Comparison of ENCODE assay signal across 17 mouse cellular contexts in genomic region chr4:81841642-81842494, GRCm38 (mm10).
DNase-seq lines count a peak whose midpoint lies in the region; ATAC-seq and TF ChIP-seq lines count a peak whose summit lies in the region.
"Had no signal": no experiment of that assay in that cellular context is flagged by ENCODE, and none has a peak within 500 bp of the region (broad histone marks: within the 10 kb centered on the region; RNA-seq: fewer than 3 reads in every experiment).

No protein-coding gene starts in this region.

- DNase-seq in heart, adult 2 months: no peak
- DNase-seq in liver, adult 2 months (ENCODE audit: extremely low read depth, low read depth, low spot score): peak; percentile 37
- DNase-seq in liver, postnatal 0 days: no peak
- peak; percentile 31 to 34 for DNase-seq in heart, postnatal 10 days
- peak; percentile 41 for DNase-seq in lung, postnatal 10 days
- DNase-seq in right cerebral cortex, postnatal 25 days: no peak
- DNase-seq in layer of hippocampus, postnatal 10 days (ENCODE audit: low spot score in 2 of 2): no peak
- DNase-seq: adrenal gland, postnatal 10 days; cerebellum, adult 11 months; cerebellum, postnatal 14 days had no signal

- H3K36me3 ChIP-seq in heart, adult 2 months (ENCODE audit: control insufficient read depth, insufficient read depth, low read length): no peaks in the 10 kb centered on the region
- H3K36me3 ChIP-seq in heart, embryonic 12.5 days: no peaks in the 10 kb centered on the region
- no peaks in the 10 kb centered on the region for H3K36me3 ChIP-seq in liver, adult 2 months (ENCODE audit: control insufficient read depth, insufficient read depth, low read length)
- no peaks in the 10 kb centered on the region for H3K36me3 ChIP-seq in liver, postnatal 0 days (replicated peaks; ENCODE audit: insufficient read depth, low read length)
- H3K36me3 ChIP-seq: forebrain, embryonic 15.5 days; hindbrain, embryonic 13.5 days; intestine, embryonic 15.5 days; limb, embryonic 12.5 days had no signal

- no peaks in the 10 kb centered on the region for H3K9me3 ChIP-seq in heart, embryonic 12.5 days (replicated peaks)
- H3K9me3 ChIP-seq in liver, postnatal 0 days (ENCODE audit: low read length): no peaks in the 10 kb centered on the region
- H3K9me3 ChIP-seq: forebrain, embryonic 15.5 days; hindbrain, embryonic 13.5 days; intestine, embryonic 15.5 days; limb, embryonic 12.5 days had no signal

- no peak overlapping the region for H3K9ac ChIP-seq in heart, adult 2 months (ENCODE audit: low read depth, low read length)
- H3K9ac ChIP-seq in heart, embryonic 12.5 days: no peak overlapping the region
- H3K9ac ChIP-seq in liver, adult 2 months (ENCODE audit: low read depth, low read length): no peak overlapping the region
- no peak overlapping the region for H3K9ac ChIP-seq in liver, postnatal 0 days (replicated peaks)
- H3K9ac ChIP-seq: forebrain, embryonic 15.5 days; hindbrain, embryonic 13.5 days; intestine, embryonic 15.5 days; limb, embryonic 12.5 days; liver, embryonic 14.5 days had no signal

- 30% methylated on average over 4 of the region's 4 CpGs for WGBS in heart, adult 2 months
- WGBS in heart, embryonic 12.5 days: 63% methylated on average over 4 of the region's 4 CpGs
- WGBS in liver, adult 2 months: 77% methylated on average over 4 of the region's 4 CpGs
- 65% methylated on average over 4 of the region's 4 CpGs for WGBS in liver, postnatal 0 days (ENCODE audit: insufficient replicate concordance)

- no peak overlapping the region for H3K4me3 ChIP-seq in heart, adult 2 months
- H3K4me3 ChIP-seq in heart, embryonic 12.5 days: no peak overlapping the region
- no peak overlapping the region for H3K4me3 ChIP-seq in liver, adult 2 months (ENCODE audit: insufficient read depth, low read depth, low read length)
- no peak overlapping the region for H3K4me3 ChIP-seq in liver, postnatal 0 days (ENCODE audit: low read depth, low read length)
- H3K4me3 ChIP-seq: forebrain, embryonic 15.5 days; hindbrain, embryonic 13.5 days; intestine, embryonic 15.5 days; limb, embryonic 12.5 days had no signal

- no peaks in the 10 kb centered on the region for H3K27me3 ChIP-seq in heart, adult 2 months (ENCODE audit: control insufficient read depth, insufficient read depth, low read length)
- H3K27me3 ChIP-seq in heart, embryonic 12.5 days (replicated peaks): no peaks in the 10 kb centered on the region
- no peaks in the 10 kb centered on the region for H3K27me3 ChIP-seq in liver, adult 2 months (ENCODE audit: control insufficient read depth, insufficient read depth, low read length)
- no peaks in the 10 kb centered on the region for H3K27me3 ChIP-seq in liver, postnatal 0 days (ENCODE audit: insufficient read depth, low read length)
- H3K27me3 ChIP-seq: forebrain, embryonic 15.5 days; hindbrain, embryonic 13.5 days; intestine, embryonic 15.5 days; limb, embryonic 12.5 days had no signal

- peaks cover 2% of the 10 kb centered on the region; the same call in 1 of the 2 replicates for H3K4me1 ChIP-seq in heart, adult 2 months (ENCODE audit: control insufficient read depth, insufficient read depth, low read length)
- no peaks in the 10 kb centered on the region for H3K4me1 ChIP-seq in heart, embryonic 12.5 days (replicated peaks)
- H3K4me1 ChIP-seq in liver, adult 2 months (ENCODE audit: control insufficient read depth, insufficient read depth, low read length): no peaks in the 10 kb centered on the region
- H3K4me1 ChIP-seq in liver, postnatal 0 days (ENCODE audit: insufficient read depth): no peaks in the 10 kb centered on the region
- H3K4me1 ChIP-seq: forebrain, embryonic 15.5 days; hindbrain, embryonic 13.5 days; intestine, embryonic 15.5 days had no signal

- intact Hi-C loops in heart, adult 2 months (cut with DNase I): loop anchor here (10.0 kb wide), 1 partner anchor 97 kb away; no protein-coding TSS in a partner anchor
- intact Hi-C loops in heart, postnatal 10 days (cut with DNase I): no loop called here

- TF ChIP-seq EP300 in heart, adult 2 months (IDR thresholded peaks at IDR 0.05; ENCODE audit: insufficient read depth, low read depth, low read length): no peak
- no peak for TF ChIP-seq EP300 in liver, postnatal 0 days (IDR thresholded peaks at IDR 0.05; ENCODE audit: low read depth)

- H3K27ac ChIP-seq in heart, adult 2 months: peak overlapping the region; percentile 0; the same call in 1 of the 2 replicates
- H3K27ac ChIP-seq in heart, embryonic 12.5 days (ENCODE audit: poor library complexity, severe bottlenecking): no peak overlapping the region
- H3K27ac ChIP-seq in liver, adult 2 months (replicated peaks; ENCODE audit: insufficient read depth, low read depth, low read length): no peak overlapping the region
- H3K27ac ChIP-seq in liver, postnatal 0 days (ENCODE audit: low read depth): no peak overlapping the region
- H3K27ac ChIP-seq: forebrain, embryonic 15.5 days; hindbrain, embryonic 13.5 days; intestine, embryonic 15.5 days; limb, embryonic 12.5 days; liver, embryonic 14.5 days had no signal

- H3K79me2 ChIP-seq in heart, adult 2 months (replicated peaks; ENCODE audit: control insufficient read depth, insufficient read depth, low read length): no peaks in the 10 kb centered on the region
- H3K79me2 ChIP-seq in liver, adult 2 months (ENCODE audit: control insufficient read depth, insufficient read depth, low read length): no peaks in the 10 kb centered on the region

- ATAC-seq in heart, embryonic 12.5 days (ENCODE audit: insufficient number of reproducible peaks, low FRiP score): no peak
- ATAC-seq in liver, postnatal 0 days: no peak
- ATAC-seq: forebrain, embryonic 15.5 days; intestine, embryonic 15.5 days; midbrain, embryonic 16.5 days had no signal

- no peak for TF ChIP-seq POLR2A in heart, adult 2 months (IDR thresholded peaks at IDR 0.05; ENCODE audit: insufficient read depth, low read depth, low read length)
- TF ChIP-seq POLR2A in liver, adult 2 months (IDR thresholded peaks at IDR 0.05; ENCODE audit: extremely low read depth, insufficient read depth, low read length): no peak

- TF ChIP-seq CTCF in heart, adult 2 months (IDR thresholded peaks at IDR 0.05): no peak
- TF ChIP-seq CTCF in liver, adult 2 months (IDR thresholded peaks at IDR 0.05; ENCODE audit: low read depth, low read length): no peak
- TF ChIP-seq CTCF in liver, postnatal 0 days (IDR thresholded peaks at IDR 0.05; ENCODE audit: low read depth): no peak

- no peak overlapping the region for H3K4me2 ChIP-seq in heart, embryonic 12.5 days
- no peak overlapping the region for H3K4me2 ChIP-seq in liver, postnatal 0 days (ENCODE audit: low read depth, low read length)
- H3K4me2 ChIP-seq: forebrain, embryonic 15.5 days; hindbrain, embryonic 13.5 days; intestine, embryonic 15.5 days; limb, embryonic 12.5 days had no signal

Comparison
In these comparisons a context has a peak if more than half of its experiments do, and no peak if none do; other contexts are left out.
1. DNase-seq: peak in liver, adult 2 months (single experiment), heart, postnatal 10 days (2 of 2) and lung, postnatal 10 days (single experiment); none in heart, adult 2 months (0 of 2), liver, postnatal 0 days (single experiment), right cerebral cortex, postnatal 25 days (single experiment) and layer of hippocampus, postnatal 10 days (0 of 2).